Mouse (Mus musculus): Measurements from ENCODE around the gene Elf1.
A peak's percentile ranks its signal among the peaks of the same experiment; 100 is the strongest.

Gene Elf1

DNA sequence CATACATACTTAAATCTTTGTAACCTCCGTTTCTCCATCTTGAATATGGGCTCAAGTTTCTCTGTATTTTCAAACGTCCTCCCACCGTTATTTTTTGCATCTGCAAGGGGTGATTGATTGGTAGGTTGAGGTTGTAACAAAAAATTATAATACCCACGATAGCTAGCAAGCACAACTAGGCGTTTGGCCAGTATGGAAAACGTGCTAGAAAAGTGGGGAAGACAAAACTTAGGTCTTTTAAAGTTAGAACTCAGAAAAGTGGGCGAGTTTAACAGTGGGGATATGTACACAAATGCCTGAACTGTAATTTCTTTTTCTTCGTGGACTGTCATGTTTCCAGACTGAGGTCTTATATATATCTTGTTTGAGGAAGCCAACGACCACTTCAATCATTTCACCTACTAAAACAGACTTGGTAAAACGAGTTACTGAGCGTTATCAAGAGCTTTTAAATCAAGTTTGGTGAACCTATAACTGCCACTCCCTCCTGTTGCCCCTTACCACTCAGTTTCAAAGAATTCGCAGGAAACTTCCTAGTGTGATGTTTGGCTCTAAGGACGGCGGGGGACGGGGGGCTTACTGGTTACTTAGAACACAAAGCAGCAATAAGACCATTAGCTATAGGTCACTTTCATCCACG lies 105.6 kb downstream of the Elf1 start:
- DNase-seq: no peak

GRCm38 (mm10) chr14:79587139-79587851 lies 106.3 kb downstream of the Elf1 start, which contains the start of gene Sugt1:
Gene Sugt1, plus strand, starts transcription at chr14:79587691.
- DNase-seq: peak; percentile 97

DNA sequence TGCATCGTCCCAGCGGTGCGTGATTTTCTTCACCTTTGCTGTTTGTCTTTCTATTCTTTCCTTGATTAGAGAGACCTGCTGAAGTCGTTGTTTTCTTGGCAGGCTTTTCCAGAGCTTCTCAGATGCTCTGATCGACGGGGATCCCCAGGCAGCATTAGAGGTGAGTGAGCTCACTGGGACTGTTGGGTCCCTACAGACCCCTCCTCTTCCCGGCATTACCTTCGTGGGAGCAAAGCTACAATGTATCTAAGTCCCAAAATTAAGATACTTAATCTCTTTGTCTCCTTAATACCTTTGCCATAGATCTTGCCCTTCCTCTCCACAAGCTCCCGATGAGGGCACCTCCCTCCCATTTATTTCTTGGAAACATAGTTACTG lies 106.8 kb downstream of the Elf1 start:
- DNase-seq: no peak

GRCm38 (mm10) chr14:79588534-79588951 lies 107.5 kb downstream of the Elf1 start:
- DNase-seq: peak; percentile 19

DNA sequence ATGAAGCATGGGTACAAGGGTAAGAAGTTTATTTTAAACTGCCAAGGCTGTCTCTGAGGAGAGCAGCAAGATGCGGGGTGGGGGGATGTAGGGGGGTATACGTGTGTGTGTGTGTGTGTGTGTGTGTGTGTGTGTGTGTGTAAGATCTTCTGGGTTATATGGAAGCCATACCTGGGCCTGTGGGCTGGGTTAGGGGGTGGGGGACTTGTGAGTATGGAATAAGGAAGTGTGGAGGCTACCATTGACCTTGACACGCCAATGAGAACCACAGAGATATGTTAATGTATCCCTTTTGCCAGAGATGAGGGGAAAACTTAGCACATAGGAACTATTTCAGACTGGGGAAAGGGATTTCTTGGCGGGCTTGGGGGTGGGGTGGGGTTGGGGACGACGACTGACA lies 108.4 kb downstream of the Elf1 start:
- no peak for DNase-seq

DNA sequence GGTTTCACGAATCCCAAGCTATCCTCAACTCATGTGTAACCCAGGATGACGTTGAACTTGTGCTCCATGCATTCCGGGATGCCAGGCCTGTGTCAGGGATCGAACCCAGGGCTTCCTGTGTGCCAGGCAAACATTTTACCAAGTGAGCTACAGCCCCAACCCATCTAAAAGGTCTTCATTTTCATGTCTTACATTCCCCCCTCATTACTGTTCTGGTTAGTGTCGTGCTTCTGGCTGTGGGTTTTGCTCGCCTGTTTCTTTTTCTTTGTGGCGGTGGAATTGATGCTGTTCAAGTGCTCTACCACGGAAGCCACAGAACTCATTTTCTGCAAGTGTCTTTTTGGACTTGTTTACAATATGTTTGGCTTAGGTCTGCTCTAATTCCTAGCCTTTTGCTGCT lies 109.9 kb downstream of the Elf1 start:
- no peak for DNase-seq

DNA sequence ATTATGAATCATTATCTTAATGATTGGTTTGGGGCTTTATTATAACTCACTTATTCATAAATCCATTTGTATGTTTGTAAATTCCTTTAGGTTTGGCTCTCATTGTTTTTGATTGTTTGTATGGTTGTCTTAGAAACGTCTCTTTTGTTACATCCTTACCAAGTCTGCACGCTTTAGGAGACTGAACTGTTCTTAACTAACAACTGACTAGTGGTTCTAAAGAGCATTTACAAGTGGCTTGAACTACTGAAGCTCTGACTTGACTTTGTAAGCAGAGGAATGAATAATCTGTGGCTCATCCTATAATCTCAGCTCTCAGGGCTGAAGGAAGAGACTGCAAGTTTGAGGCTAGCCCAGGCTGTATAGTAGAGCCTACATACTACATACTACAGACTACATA lies 110.6 kb downstream of the Elf1 start:
- no peak for DNase-seq

DNA sequence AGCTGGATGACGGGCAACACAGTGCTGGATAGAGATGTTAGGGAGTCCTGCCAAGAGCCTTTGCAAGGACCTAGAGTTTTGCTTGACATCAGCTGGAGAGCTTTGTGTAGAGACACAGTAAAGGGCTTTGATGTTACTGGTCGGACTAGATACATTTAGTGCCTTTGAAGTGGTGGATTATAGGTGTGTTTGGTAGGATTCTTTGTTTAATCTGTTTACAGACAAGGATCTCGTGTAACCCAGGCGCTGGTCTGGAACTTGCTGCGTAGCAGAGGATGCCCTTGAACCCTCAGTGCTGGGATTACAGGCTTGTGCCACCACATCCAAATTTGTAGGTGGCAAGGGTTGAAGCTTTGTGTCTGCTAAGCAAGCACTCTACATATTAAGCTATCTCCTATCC lies 113.1 kb downstream of the Elf1 start:
- no peak for DNase-seq

GRCm38 (mm10) chr14:79596602-79597001 lies 115.6 kb downstream of the Elf1 start:
- DNase-seq: no peak

GRCm38 (mm10) chr14:79605881-79606280 lies 124.9 kb downstream of the Elf1 start:
- peak; percentile 49 for DNase-seq

- DNase-seq: no peak
These were observed 125.4 kb downstream of the Elf1 start for GRCm38 (mm10) chr14:79606392-79606791.

DNA sequence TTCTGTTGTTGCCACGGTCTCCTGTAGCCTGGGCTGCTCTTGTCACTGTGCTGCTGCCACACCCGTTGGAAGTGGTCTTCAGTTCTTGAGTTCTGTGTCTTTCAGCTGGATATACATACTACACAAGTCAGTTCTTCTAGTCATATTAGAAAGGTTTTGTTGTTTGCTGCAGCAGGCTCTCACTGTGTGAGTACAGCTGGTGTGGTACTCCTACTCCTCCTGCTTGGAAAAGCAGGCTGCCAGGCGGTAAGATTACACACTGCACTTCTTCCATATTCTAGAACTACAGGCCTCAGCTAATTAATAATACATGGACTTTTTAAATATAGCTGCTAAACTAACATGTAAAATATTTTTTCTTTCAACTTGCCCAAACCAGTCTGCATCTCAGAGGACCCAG lies 125.9 kb downstream of the Elf1 start:
- DNase-seq: no peak

DNA sequence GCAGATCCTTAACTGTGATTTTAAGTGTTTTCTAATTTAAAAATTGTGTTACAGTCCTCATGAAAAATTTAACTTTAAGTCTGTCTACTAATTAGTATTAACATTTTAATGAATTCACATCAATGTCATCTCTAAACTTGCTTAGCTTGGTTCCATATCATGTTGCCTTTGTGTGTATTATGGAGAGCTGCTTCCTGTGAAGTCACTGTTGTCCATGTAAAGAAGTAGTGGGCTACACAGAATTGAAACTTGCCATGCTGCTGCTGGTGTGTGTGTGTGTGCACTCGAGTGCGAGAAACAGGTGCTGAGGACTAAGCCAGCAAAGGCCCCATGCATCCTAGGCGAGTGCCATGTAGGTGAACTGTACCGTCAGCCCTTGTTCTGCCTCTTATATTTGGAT lies 126.4 kb downstream of the Elf1 start:
- DNase-seq: no peak

DNA sequence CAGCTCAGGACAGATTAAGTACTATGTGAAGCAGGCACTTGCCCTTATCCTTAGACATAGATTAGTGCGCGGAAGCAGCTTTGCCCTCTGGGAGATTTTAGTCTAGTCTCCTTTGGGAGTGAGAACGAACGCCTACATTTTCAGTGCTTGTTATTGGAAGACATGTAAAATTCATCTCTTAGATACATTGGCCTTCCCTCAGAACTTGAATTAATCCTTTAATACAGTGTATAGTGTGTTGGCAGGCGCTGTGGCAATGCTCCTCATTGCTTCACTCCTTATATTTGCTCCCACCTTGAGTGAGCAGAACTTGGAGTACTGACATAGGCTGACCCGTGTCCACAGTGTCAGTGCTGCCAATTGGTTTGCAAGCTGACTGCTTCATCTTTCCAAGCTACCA lies 127.3 kb downstream of the Elf1 start:
- DNase-seq: no peak

- DNase-seq: peak; percentile 6
These were observed 136.3 kb downstream of the Elf1 start for GRCm38 (mm10) chr14:79617121-79617828.

DNA sequence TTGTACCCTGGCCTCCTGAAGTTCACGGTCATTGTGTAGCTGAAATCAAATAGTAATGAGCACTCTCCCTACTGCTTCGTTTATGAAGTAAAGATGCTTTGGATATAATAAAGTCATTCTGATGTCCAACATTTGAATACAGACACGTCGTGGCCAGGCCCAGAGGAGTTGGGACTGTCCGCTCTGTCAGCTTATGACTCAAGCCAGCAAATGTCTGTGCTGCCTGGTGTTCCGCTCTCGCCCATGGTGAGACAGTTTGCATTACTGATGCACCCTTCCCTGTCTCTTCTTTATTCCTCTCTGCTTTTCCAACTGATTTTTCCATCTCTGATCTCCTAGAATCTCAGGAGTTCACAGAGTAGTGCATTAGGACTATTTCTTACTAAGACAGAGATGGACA lies 138.8 kb downstream of the Elf1 start:
- no peak for DNase-seq

DNA sequence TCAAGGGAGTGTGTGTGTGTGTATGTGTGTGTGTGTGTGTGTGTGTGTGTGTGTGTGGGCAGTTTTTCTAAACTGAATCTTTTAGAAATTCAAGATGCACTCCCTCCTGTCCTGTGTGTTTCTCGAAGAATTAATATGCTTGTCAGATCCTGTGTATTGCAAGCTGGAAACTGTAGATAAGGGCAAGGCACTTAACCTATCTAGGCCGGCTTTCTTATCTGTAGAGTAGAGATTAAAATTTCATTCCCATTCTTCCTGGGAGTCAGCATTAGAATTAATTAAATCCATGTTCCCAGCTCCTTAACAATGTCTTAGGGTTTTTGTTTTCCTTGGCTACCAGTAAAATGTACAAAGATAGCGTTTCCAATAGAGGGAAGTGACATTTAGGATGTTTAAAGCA lies 140.1 kb downstream of the Elf1 start:
- no peak for DNase-seq

All from kidney, postnatal 14 days (tissue).